Mouse (Mus musculus) heart, embryonic 14.5 days (tissue): Measurements from ENCODE around the gene 4930550C14Rik. TPM values are rescaled to one million over a fixed set of nuclear protein-coding genes. Genes with fewer than 3 reads are reported as not detected.
A peak's percentile ranks its signal among the peaks of the same experiment; 100 is the strongest.

Experiments used
- ATAC-seq: fragments of 200-750 bp; cut with Nextera tagmentation; 2 replicates; pipeline ENCODE4 v1.8.0; 2017; ENCODE audit warnings: low read depth, moderate TSS enrichment; ENCODE audit not compliant: insufficient number of reproducible peaks, insufficient read depth, low FRiP score
- H3K27ac ChIP-seq, 2 experiments: fragments of 200-500 bp in 1 of 2; fragments of 300-500 bp in 1 of 2; sonication (generic) in 1 of 2; replicated peaks in 1 of 2; 2 replicates each; pipeline ENCODE4 v1.5.1; 2012 to 2014; ENCODE audit warnings: low read depth in 2 of 2, low read length in 2 of 2, control low read depth in 1 of 2, mild to moderate bottlenecking in 1 of 2, mixed read lengths in 1 of 2; ENCODE audit not compliant: control insufficient read depth in 1 of 2, insufficient read depth in 1 of 2
- H3K27me3 ChIP-seq: fragments of 300-500 bp; sonication (generic); 2 replicates; pipeline ENCODE4 v1.6.1; 2014; ENCODE audit warnings: mild to moderate bottlenecking, low read length, control low read depth; ENCODE audit not compliant: control insufficient read depth, insufficient read depth
- H3K36me3 ChIP-seq: fragments of 300-500 bp; sonication (generic); 2 replicates; pipeline ENCODE4 v1.6.1; 2014; ENCODE audit warnings: mild to moderate bottlenecking, control low read depth, low read length, mixed read lengths; ENCODE audit not compliant: control insufficient read depth, insufficient read depth
- H3K4me1 ChIP-seq, 2 experiments: fragments of 200-500 bp in 1 of 2; fragments of 300-500 bp in 1 of 2; sonication (generic) in 1 of 2; 2 replicates each; pipeline ENCODE4 v1.6.1; 2012 to 2014; ENCODE audit warnings: low read length in 2 of 2, control low read depth in 1 of 2, mixed read lengths in 1 of 2; ENCODE audit not compliant: control insufficient read depth in 2 of 2, insufficient read depth in 2 of 2
- H3K4me2 ChIP-seq: fragments of 300-500 bp; sonication (generic); 2 replicates; pipeline ENCODE4 v1.6.1; 2014; ENCODE audit warnings: mild to moderate bottlenecking, low read length
- H3K4me3 ChIP-seq, 2 experiments: fragments of 200-500 bp in 1 of 2; fragments of 300-500 bp in 1 of 2; sonication (generic) in 1 of 2; 2 replicates each; pipeline ENCODE4 v1.5.1; 2012 to 2014; ENCODE audit warnings: low read length in 2 of 2, mild to moderate bottlenecking in 2 of 2, control low read depth in 1 of 2, low read depth in 1 of 2, moderate library complexity in 1 of 2; ENCODE audit not compliant: control insufficient read depth in 1 of 2, insufficient read depth in 1 of 2
- H3K9ac ChIP-seq: fragments of 300-500 bp; sonication (generic); 2 replicates; pipeline ENCODE4 v1.6.1; 2014; ENCODE audit warnings: mild to moderate bottlenecking, low read length
- H3K9me3 ChIP-seq: fragments of 300-500 bp; sonication (generic); 2 replicates; pipeline ENCODE4 v1.6.1; 2016; ENCODE audit warnings: low read length, control low read depth; ENCODE audit not compliant: control insufficient read depth
- WGBS: fragments of 180-500 bp; shearing (Covaris S2); extraction: QIAGEN DNeasy Blood & Tissue Kit; methylation state at CpG from one replicate; pipeline ENCODE4 v1.1.7; 2014; 5-methylcytosine and 5-hydroxymethylcytosine counted together
- polyA plus RNA-seq: library from polyadenylated mRNA; unstranded; fragments of >200 nt; fragmentation: Nextera tagmentation; extraction: Ambion mirVana; gene quantifications from 2 replicates; pipeline ENCODE4 v1.2.1, GENCODE M21; 2014

The 4930550C14Rik gene
- polyA plus RNA-seq, 1 experiment from 2014 or later = 0.77 TPM

DNA sequence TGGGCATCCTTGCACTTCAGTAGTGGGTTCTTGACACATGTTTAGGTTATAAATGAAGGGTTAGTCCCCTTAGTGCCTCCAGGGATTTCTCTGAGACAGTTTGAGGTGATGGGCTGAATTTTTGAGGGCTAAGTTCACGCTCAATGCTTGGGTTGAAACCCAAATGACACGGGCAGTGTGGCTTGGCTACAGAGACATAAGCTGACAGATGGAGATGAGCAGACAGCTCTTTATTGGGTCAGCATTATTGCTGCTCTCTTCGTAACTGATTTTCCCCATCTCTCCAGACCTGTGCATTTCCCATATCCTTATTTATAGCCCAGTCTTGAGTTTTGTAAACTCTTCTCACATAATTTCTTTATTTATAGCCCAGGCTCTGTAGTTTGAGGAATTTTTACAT is 24.0 kb upstream of the 4930550C14Rik start:
- H3K9ac ChIP-seq = no peak overlapping the region
- H3K27ac ChIP-seq = no peak overlapping the region
- WGBS = 83% methylated on average over 3 of the region's 3 CpGs
- no peak overlapping the region for H3K4me2 ChIP-seq
- no peak overlapping the region for H3K4me3 ChIP-seq
- ATAC-seq = no peak
- H3K27me3 ChIP-seq = no peaks in the 10 kb centered on the region
- H3K4me1 ChIP-seq = peaks cover 0 to 8% of the 10 kb centered on the region in 2 experiments; a peak in 1 of 4 replicates
- no peaks in the 10 kb centered on the region for H3K36me3 ChIP-seq
- no peaks in the 10 kb centered on the region for H3K9me3 ChIP-seq

DNA sequence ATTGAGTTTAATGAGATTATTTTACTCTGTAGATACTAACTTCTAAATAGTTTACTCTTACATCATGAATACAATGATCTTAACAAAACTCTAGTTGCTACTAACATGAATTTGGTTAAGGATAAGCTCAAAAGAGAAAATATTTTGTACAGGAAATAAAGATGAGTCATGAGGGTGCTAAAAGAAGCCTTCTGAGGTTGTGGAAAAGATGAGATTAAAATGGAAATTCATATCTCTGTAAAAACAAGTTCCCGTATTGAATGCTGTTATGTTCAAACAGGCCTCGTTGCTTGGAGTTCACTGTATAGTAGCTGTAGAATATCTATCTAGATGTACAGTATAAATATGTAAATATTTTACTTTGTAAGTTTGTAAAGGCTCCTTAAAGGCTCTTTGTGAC is 21.5 kb upstream of the 4930550C14Rik start:
- Histone ChIP-seq H3K4me3 (no peak overlapping the region), H3K27ac (no peak overlapping the region), H3K9me3 (no peaks in the 10 kb centered on the region), H3K4me2 (no peak overlapping the region), H3K9ac (no peak overlapping the region), H3K4me1 (peaks cover 8 to 9% of the 10 kb centered on the region in 2 experiments; a peak in 2 of 4 replicates), H3K36me3 (no peaks in the 10 kb centered on the region), H3K27me3 (no peaks in the 10 kb centered on the region)
- 59% methylated on average over 2 of the region's 2 CpGs for WGBS
- no peak for ATAC-seq

DNA sequence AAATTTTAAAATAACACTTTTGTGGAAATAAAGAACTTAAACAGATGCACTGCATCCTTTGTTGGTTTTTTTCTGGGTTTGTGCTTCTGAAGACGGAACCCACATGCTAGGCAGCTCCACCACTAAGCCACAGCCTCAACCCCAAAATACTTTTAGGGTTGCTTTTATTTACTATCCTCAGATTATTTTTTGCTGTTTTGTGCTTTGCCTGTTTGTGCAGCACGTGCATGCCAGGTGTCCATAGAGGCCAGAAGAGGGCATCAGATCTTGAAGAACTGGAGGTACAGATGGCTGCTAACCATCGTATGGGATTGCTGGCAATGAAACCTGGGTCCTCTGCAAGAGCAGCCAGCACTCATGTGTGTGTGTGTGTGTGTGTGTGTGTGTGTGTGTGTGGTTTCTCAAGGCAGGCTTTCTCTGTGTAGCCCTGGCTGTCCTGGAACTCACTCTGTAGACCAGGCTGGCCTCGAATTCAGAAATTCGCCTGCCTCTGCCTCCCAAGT is 21.0 kb upstream of the 4930550C14Rik start:
- 77% methylated on average over 5 of the region's 5 CpGs for WGBS
- H3K9me3 ChIP-seq = no peaks in the 10 kb centered on the region
- H3K4me2 ChIP-seq = no peak overlapping the region
- peaks cover 6 to 9% of the 10 kb centered on the region in 2 experiments; a peak in 1 of 4 replicates for H3K4me1 ChIP-seq
- no peaks in the 10 kb centered on the region for H3K36me3 ChIP-seq
- H3K9ac ChIP-seq = no peak overlapping the region
- H3K4me3 ChIP-seq = no peak overlapping the region
- no peaks in the 10 kb centered on the region for H3K27me3 ChIP-seq
- no peak for ATAC-seq
- H3K27ac ChIP-seq = no peak overlapping the region

DNA sequence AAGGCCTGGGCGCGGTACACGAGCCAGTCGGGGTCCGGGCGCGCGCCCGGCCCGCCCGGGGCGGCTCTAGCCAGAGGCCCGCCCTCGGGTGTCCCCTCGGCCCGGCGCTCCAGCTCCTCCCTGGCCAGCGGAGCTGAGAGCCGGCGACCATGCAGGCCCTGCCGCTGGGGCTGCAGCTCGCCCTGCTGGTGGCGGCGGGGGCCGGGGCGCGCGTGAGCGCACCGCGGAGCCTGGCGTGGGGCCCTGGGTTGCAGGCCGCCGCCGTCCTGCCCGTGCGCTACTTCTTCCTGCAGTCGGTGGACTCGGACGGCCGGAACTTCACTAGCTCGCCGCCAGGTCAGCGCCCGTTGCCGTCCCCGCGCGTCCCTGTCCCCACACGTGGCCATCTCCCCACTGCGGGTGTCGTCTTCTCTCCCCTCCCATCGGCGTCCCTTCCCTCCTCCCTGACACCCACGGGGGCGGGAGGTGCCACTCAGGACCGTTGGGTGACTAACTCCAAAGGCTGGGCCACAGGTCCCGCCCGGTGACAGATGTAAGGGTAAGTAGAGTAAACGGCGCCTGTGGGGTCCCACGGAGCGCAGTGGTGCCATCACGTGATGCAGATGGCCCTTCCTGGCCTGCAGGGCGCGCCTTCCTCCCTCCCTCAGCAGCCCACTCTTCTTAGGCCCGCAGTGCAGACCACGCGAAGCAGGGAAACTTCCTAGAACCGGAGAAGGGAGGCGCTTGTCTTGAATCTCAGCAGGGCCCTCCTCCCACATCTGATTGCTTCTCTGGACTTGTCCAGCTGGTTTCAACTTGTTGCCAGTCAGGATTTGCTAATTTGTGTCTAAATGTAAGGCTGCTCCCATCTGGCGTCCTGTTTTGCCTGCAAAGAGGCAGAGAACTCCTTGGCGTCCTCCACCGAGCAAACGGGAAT is 17.9 kb upstream of the 4930550C14Rik start, which contains the start of gene Kdelc2:
Gene Kdelc2 (plus strand): TSS at position 75 of the 916 bp plus-strand sequence.
- H3K27me3 ChIP-seq = no peaks in the 10 kb centered on the region
- peak within 1 kb of the TSS; percentile 84 to 97 for H3K27ac ChIP-seq
- H3K9ac ChIP-seq = peak within 1 kb of the TSS; percentile 94
- ATAC-seq = peak; percentile 91
- peaks cover 0 to 9% of the 10 kb centered on the region in 2 experiments; a peak in 1 of 4 replicates for H3K4me1 ChIP-seq
- peaks cover 8% of the 10 kb centered on the region; the same call in 1 of the 2 replicates for H3K36me3 ChIP-seq
- under 1% methylated on average over 56 of the region's 75 CpGs for WGBS
- peak within 1 kb of the TSS; percentile 85 for H3K4me2 ChIP-seq
- no peaks in the 10 kb centered on the region for H3K9me3 ChIP-seq
- peak within 1 kb of the TSS; percentile 69 to 86 for H3K4me3 ChIP-seq

DNA sequence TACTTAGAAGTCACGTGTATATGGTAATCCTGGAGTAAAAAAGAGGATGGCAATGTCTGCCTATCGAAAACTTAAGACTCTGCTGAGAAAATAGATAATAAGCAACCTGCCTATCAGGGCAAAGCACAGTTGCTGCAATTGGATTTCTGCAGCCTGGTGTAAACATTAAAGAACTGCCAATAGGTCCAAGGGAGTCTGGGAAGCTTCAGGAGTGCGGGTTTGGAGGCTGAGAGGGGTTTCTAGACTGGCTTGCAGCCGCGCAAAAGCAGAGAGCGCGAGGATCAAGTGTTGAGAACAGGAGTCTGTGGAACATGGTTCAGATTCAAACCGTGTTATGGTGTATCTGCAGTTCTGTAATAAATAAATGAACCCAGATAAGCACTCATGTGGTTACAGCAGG is 17.3 kb upstream of the 4930550C14Rik start:
- H3K36me3 ChIP-seq = peaks cover 14% of the 10 kb centered on the region; the same call in 1 of the 2 replicates
- peak overlapping the region; percentile 85 for H3K4me2 ChIP-seq
- H3K9ac ChIP-seq = peak overlapping the region; percentile 94
- peaks cover 0 to 9% of the 10 kb centered on the region in 2 experiments; a peak in 1 of 4 replicates for H3K4me1 ChIP-seq
- no peaks in the 10 kb centered on the region for H3K9me3 ChIP-seq
- peak overlapping the region; percentile 69 to 86 for H3K4me3 ChIP-seq
- no peak for ATAC-seq
- H3K27ac ChIP-seq = peak overlapping the region; percentile 84 to 97
- H3K27me3 ChIP-seq = no peaks in the 10 kb centered on the region
- WGBS = 4% methylated on average over 8 of the region's 8 CpGs

DNA sequence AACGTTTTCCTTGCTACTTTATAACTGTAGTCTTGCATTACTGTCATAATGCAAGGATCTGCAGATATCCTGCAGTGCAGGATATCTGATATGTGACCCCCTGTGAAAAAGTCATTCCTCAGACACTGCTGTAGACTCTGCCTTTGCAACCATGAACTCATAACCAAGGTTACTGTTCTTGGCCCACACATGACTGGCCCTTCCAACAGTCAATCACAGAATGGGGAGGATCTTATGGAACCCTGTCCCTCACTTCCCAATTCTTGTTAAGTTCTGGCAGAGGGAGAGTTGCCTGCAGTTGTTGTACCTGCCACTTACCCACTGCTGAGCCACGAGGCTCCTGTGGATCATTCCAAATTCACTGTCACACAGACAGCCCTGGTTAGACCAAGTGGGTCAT is 14.7 kb upstream of the 4930550C14Rik start:
- Histone ChIP-seq H3K9me3 (no peaks in the 10 kb centered on the region), H3K4me2 (no peak overlapping the region), H3K4me1 (peaks cover 0 to 9% of the 10 kb centered on the region in 2 experiments; a peak in 1 of 4 replicates), H3K27me3 (no peaks in the 10 kb centered on the region), H3K4me3 (no peak overlapping the region), H3K9ac (no peak overlapping the region), H3K27ac (no peak overlapping the region), H3K36me3 (peaks cover 24% of the 10 kb centered on the region)
- WGBS = 77% methylated on average over 2 of the region's 2 CpGs
- no peak for ATAC-seq

DNA sequence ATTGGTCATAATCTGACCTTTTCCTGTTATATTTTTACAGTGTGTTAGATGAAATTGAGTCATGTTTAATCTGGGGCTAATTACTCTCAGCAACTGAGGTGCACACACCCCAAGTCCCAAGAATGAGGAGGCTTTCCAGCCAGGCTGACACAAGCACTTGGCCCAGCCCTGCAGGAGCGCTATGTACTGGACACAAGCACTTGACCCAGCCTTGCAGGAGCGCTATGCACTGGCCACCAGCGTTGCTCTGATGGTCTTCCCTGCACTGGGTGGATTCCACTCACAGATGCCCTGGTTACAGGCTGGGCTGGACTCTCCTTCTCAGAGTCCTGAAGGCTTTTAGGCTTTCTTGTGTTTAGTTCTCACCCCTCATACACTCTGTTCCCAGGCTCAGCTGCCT is 13.0 kb upstream of the 4930550C14Rik start:
- H3K4me3 ChIP-seq = no peak overlapping the region
- H3K27me3 ChIP-seq = no peaks in the 10 kb centered on the region
- ATAC-seq = no peak
- H3K27ac ChIP-seq = no peak overlapping the region
- H3K9me3 ChIP-seq = no peaks in the 10 kb centered on the region
- 86% methylated on average over 3 of the region's 3 CpGs for WGBS
- peaks cover 0 to 9% of the 10 kb centered on the region in 2 experiments; a peak in 1 of 4 replicates for H3K4me1 ChIP-seq
- no peak overlapping the region for H3K4me2 ChIP-seq
- H3K36me3 ChIP-seq = peaks cover 24% of the 10 kb centered on the region
- H3K9ac ChIP-seq = no peak overlapping the region
